Mouse (Mus musculus): ENCODE measurements around the gene Camk2n1.

Gene Camk2n1

DNA sequence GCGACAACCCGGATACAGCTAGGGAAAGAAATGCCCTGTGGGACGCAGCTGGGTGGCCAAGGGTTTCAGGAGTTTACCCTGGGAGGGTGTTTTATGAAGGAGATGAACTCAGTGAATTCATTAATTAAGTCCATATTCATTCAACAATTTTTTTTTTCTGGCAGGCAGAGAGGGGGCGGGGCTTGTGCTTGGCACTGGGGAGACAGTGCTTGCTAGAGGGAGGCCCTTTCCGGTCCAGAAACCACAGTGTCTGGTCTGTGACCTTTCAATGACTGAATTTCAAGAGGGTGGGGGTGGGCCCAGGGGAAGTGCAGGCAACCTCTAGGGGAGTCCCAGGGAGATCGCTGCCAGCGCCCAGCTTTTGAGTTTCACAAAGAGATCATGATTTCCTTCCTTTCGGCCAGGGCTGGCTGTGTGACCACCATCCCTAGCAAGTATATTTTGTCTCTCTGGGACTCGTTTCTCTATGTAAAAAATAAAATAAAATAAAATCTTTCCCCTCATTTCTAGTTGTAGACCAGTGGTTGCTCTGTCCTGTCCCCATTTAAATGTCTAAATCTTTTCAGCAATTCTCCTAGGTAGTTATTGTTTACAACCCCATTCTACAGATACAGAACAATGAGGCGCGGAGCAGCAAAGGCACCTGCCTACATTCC lies 9.8 kb downstream of the Camk2n1 start:
- DNase-seq (ENCODE audit: extremely low read depth, low read depth, low spot score), result no peak

DNA sequence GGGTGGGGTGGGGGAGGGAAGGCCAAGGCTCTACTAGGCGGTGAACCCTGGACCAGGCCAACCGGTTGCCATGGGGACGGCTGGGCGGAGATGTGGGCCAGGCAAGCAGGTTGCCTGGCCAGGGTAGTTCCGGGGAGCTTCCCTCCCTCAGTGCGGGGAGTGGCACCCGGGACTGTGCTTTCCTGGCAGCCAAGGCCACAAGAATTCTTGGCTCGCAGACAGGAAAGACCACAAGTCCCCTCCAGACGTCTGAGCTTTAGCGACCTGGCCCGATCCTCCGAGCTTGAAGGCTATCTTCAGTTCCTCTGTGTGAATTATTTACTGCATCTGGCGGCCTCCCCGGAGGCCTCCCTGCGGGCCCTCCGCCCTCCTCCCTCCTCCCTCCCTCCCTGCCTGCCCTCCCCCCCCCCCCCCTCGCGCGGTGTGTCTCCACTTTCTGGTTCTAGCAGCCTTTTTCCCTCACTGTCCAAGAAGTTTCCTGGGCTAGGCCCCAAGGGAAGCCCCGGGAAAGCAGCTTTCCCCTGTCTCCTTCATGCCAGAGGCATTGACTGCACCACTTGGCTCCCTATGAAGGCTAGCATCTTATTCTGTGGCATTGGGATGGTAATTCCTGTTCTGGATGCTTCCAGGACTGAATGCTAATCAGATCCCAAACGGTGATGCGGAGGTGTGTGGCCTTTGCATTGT lies 10.7 kb downstream of the Camk2n1 start:
- DNase-seq (ENCODE audit: extremely low read depth, low read depth, low spot score), result no peak

DNA sequence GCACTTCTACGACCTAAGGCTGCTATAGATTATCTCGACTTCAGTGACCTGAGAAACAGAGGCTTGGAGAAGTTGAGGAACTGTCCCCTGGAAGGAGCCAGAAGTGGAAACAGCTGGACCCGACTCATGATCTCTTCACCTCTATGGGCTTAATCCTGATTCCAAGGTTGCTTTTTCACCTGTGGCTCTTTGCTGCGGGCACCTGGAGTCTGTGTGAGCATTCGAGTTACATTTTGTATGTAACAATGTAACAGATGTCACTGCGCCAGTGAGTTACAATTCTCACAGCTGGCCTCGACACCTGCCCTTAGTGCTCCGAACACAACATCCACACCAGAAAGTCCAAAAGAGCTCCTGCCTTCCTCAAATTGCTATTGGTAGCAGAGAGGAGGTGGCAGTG lies 11.3 kb downstream of the Camk2n1 start:
- no peak for DNase-seq (ENCODE audit: extremely low read depth, low read depth, low spot score)

DNA sequence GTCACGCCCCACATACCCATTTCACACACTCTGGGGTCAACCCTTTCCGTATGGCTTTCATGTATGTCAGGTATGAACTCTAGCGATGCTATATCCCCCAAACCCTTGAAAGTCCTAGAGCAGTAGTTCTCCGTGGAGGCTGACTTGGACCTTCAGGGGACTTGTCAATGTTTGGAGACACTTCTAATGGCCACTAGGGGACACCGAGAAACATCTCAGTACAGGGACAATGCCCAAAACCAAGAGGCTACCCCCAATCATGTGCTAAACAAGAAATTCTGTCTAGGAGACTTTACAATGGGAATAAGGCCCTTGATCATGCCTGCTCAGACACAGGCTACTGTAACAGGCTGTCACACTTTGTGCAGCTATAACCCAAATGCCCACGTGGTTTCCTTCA lies 12.6 kb downstream of the Camk2n1 start:
- no peak for DNase-seq (ENCODE audit: extremely low read depth, low read depth, low spot score)

DNA sequence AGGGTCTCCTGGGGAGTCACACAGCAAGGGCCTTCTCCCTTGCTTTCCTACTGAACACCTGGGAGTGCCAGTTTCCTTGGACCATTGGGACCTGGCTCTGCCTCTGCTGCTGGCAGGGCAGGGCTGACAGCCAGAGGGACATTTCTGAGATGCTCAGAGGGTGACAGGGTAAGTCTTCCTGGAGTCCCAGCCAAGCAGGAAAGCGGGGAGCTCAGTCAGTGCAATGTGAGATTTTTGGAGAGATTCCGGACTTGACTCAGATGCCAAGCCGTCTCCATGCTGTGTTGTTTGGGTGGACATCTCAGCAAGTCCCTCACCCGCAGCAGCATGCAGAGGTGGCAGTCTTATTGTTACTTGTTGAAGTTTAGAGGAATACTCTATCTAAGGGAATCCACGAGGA lies 13.3 kb downstream of the Camk2n1 start:
- no peak for DNase-seq (ENCODE audit: extremely low read depth, low read depth, low spot score)

DNA sequence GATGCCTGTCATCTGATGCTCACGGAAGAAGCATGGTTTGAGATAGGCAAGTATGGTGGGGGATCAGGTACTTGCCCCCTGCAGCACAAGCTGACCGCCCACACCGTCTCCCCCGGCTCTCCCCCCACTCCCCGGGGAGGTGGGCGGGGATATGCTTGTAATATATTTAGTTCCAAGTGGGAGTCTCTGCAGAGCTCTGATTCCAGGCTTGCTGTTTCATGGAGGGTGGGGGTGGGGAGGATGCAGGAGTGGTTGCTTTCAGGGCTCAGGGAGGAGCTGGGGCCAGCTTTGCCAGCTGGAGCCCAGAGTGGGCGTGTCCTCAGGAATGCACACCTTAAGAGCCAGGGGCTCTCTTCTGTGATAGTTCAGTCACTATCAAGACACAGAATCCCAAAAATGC lies 15.0 kb downstream of the Camk2n1 start:
- no peak for DNase-seq (ENCODE audit: extremely low read depth, low read depth, low spot score)

DNA sequence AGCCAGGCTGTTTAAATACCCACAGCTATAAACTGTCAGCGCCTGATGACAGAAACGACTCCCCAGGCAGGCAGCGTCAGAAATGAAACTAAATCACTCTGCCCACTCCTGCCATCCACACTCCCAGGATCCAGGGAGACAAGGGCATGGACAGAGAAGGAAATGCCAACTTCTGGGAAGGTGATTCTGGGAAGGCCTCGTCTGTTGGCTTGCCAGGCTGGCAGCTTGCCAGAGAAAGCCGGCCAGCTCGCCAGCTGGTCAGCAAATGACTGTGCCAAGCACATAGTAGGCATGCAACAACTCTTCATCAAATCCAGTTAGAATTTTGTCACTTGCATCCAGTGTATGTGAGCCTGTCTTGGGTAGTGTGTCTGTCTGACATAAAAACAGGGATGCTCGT lies 17.1 kb downstream of the Camk2n1 start:
- DNase-seq (ENCODE audit: extremely low read depth, low read depth, low spot score), result no peak

DNA sequence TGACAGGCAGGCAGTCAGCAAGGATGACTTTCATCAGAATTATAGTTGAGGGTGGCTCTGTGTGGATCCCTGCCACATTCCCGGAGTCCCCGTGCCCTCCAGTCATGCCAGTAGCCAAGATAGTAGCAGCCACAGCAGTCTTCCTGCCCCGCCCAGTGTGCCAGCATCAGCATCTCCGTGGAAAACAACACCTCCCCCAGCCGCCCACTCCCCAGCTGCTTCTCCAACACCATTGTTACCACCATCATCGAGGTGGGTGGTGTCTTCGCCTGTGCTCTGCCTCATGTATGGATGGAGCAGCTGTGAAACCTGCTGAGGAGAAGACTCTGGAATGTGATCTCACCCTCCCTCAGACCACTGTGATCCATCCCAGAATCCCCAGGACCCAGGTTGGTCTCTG lies 25.5 kb downstream of the Camk2n1 start:
- no peak for DNase-seq (ENCODE audit: extremely low read depth, low read depth, low spot score)

DNA sequence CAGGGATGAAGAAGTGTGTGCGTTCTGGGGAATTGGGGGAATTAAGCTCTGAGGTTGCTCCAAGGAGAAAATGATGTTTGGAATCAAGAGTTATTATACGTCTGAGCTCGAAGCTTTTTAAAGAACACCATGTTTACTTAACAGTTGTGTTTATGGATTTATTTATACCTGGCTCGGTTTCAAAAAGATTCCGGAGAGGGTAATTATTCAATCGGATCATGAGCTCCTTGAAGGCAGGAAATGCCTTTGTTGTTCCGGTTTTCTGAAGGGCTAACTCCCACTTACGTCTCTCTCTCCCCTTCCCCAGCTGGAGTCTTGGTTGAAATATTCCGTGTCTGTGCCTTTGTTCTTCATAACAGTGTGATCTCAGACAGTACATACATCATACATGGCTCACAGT lies 26.8 kb downstream of the Camk2n1 start:
- DNase-seq (ENCODE audit: extremely low read depth, low read depth, low spot score), result no peak

DNA sequence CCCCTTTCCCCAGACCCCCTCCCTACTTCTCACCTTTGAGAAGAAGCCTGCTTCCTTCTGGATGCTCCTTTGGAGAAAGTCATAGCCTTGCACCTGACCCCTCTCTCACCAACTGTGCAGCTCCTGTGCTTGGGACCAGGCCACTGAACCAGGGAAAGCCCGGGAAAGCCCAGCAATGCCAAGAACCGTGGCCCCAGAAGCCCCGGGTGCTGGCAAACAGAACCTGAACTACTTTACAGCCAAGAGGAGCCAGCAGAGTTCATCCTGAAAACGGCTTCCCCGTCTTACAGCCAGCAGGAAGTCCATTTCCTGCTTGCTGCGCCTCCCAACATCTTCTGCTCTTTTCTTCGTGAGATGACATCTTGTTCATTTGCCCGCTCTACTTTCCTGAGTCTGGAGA lies 28.6 kb downstream of the Camk2n1 start:
- DNase-seq (ENCODE audit: extremely low read depth, low read depth, low spot score), result no peak

DNA sequence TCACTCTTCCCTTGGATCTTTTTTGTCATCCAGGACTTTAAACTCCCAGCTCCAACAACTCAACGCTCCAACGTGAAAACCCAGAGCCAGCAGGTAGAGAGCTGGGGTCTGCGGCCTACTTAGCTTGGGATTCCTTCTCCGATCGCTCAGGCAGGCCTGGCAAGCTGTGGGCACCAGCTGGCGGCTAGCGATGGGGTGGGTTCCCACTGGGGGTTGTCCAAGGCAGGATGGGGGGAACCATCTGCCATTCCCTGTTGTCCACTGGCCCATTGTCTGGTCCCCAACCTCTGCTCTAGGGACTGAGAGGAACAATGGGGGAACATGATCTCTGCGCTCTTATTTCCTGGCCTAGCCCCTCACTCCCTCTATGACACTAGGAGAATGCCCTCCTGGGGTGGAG lies 34.1 kb downstream of the Camk2n1 start:
- no peak for DNase-seq (ENCODE audit: extremely low read depth, low read depth, low spot score)

DNA sequence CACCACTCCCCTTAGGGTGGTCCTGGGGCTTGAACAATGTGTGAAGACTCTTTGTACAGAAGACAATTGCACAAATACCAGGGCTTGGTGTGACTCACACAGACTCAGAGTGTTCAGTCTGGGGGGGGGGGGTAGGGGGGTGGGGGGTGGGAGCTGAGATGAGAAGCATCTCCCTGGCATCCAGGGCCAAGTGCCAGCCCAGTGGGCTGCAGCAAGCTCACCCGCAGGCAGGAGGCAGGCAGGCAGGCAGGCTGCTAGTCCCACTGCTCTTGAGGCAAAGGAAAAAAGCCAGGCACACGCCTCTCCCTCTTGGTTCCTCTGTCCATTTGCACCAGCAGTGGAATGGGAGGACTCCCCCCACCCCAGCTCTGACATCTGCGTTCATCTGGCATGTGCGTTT lies 37.0 kb downstream of the Camk2n1 start:
- DNase-seq (ENCODE audit: extremely low read depth, low read depth, low spot score), result no peak

DNA sequence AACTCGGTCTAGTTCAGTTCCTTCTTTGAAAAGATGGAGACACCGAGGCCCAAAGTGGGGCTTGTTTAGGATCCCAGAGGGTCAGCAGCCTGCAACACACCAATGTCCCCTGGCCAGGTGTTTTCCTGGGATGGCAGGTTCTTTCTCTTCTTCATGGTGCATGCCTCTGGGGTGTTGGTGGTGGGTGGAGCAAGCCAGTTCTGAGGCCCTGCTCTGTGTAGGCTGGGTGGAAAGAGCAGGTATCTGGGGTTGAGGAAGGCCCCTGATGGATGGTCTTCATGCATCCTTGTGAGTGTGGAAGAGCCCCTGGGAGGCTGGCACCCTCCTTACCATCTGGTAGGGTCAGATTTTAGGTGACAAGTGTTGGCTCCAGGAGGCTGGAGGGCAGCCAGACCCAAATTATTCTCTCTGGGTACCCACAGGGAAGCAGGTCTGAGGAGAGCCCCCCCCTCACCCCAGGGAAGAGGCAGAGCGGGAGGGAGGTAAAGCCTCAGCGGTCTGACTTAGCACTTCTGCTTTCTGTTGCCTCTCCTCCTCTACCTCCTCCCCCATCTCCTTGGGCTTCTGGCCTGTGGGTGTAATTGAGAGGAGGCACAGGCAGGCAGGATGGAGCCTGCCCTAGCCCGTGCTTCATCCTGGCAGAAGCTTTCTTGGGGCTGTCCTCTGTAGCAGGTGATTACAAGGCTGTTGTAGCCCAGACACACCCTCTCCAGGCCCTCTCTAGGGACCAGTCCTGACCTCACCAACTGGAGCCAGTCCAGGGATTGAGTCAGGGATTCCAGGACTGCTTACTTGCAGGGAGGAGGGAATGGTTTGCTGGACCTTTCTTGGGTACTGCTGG lies 39.3 kb downstream of the Camk2n1 start:
- peak; percentile 2 for DNase-seq (ENCODE audit: extremely low read depth, low read depth, low spot score)

DNA sequence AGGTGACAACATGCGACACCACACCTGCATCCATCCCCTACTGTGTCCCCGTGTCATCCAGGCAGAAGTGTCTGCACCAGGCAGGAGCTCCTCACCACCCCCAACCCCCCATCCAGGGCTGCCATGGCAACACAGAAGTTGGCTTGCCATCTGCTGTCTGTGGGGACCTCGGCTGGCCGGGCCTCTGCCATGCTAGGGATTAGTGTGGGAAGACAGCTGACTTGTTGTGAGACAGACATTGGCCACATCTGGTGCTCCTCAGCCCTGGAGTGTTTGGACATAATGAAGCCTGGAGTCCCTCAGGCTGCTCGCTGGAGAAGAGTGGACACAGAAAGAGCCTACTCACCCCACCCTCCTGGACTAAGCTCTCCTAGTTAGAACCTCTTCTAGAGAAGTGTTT lies 40.8 kb downstream of the Camk2n1 start:
- DNase-seq (ENCODE audit: extremely low read depth, low read depth, low spot score), result no peak

DNA sequence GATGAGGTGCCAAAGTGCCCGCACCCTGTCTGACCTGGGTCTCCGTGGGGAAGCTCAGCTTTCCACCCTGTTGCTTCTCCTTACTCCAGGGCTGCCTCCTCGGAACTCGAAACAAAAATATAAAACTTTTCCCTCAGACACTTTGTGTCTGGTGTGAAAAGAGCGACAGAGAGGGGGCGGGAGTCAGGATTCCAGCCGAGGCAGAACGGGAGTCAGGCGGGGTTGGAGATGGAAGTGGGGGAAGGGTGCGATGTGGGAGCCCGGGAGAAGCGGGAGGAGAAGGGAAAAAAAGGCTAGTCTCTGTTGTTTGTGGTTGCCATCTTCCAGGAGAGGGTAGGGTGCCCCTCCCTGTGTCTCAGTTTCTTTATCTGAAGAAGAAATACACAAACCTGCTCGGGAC lies 41.7 kb downstream of the Camk2n1 start:
- no peak for DNase-seq (ENCODE audit: extremely low read depth, low read depth, low spot score)

DNA sequence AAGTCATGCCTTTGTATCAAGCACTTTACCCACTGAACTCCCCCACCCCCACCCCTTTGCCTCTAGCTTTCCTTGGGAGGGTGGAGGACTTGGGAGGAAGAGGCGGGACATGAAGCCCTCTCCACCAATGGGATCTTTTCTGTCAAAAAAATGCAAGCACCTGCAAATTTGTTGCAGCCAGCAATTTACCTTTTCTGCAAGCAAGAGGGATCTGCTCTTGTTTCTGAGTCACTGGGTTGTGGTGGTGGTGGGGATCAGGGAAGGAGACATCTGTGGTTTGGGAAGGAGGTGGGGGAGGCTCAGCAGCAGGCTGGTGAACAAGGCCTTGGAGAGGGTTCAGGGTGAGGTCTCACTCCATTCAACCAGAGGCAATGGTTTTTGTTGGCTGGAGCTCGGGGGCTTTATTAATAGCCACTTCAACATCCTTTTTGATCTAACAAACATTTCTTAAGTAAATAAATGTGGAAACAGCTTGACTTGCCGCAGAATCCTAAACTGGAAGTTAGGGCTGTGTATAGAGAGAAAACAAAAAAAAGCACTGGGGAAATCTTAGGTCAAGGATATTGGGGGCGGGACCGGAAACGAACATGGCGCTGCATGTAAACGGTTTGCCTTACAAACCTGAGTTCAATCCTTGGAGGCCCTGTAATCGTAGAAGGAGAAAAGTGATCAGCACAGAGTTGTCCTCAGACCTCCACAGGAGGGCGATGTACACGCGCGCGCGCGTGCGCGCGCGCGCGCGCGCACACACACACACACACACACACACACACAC lies 42.8 kb downstream of the Camk2n1 start:
- no peak for DNase-seq (ENCODE audit: extremely low read depth, low read depth, low spot score)

DNA sequence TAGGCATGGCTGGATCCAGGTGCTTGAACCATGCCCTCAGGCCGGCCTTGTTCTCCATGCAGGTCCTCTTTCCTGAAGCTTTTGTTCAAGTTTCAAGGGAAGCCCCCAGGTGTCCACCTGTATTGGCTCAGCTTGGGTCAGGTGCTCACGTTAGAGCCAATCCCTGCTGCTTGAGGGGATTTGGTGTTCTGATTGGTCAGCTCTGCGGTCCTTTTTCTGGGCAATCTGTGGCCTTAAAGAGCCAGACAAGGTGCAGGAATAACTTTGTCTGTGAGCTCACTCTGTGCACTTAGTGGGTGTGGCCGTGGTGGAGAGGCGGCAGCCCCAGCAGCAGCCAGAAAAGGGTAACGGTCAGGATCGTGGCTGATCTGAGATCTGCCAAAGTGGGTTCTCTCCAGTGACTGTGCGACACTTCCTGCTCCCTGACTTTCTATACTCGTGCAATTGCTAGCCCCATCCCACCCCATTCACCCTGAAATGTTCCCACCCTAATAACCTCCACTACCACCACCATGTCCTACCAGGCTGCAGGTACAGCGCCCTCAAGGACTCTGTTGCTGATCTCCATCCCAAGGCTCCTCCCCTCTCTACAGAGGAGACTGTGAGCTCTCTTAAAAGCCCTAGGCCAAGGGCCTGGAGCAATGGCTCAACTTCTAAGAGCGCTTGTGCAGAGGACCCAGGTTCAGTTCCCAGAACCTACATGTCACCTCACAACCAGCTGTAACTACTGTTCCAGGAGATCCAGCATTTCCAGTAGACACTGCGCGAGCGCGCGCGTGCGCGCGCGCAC lies 45.9 kb downstream of the Camk2n1 start:
- no peak for DNase-seq (ENCODE audit: extremely low read depth, low read depth, low spot score)

DNA sequence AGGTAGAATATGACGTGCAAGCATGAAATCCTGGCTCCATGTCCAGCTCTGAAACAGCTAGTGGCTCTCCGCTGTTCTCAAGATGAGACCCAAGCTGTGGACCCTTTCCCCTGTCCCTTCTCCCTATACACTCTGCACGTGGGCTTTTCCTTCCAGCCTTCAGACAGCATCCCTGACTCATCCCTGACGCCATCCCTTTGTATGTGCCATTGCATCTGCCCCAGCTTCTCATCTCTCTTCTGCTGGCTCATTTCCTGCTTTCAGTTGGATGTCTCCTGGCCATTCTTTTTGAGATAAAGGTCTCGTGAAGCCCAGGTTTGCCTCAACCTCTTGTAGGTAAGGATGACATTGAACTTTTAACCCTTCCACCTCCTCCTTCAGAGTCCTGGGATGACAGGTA lies 46.9 kb downstream of the Camk2n1 start:
- no peak for DNase-seq (ENCODE audit: extremely low read depth, low read depth, low spot score)

DNA sequence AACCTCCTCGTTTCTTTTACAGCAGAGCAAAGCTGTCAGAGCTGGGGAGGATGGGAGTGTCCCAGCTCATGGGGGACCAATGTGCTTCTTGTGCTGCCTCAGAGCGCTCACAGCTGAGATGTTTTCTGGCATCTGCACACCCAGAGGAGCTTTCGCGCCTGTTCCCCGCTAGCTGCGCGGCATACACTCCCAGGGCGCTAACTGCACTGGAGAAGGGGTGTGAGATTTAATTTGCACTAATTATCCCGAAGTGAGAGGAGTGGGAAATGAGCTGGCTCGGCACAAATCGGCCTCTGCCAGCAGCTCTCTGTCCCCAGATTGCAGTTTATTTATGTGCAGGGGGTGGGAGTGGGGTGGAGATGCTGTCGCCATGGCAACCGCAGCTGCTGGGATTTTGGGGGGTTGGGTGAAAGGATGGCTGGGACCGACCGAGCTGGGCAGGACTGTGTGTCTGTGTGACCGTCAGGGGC lies 50.6 kb downstream of the Camk2n1 start:
- DNase-seq (ENCODE audit: extremely low read depth, low read depth, low spot score), result no peak

DNA sequence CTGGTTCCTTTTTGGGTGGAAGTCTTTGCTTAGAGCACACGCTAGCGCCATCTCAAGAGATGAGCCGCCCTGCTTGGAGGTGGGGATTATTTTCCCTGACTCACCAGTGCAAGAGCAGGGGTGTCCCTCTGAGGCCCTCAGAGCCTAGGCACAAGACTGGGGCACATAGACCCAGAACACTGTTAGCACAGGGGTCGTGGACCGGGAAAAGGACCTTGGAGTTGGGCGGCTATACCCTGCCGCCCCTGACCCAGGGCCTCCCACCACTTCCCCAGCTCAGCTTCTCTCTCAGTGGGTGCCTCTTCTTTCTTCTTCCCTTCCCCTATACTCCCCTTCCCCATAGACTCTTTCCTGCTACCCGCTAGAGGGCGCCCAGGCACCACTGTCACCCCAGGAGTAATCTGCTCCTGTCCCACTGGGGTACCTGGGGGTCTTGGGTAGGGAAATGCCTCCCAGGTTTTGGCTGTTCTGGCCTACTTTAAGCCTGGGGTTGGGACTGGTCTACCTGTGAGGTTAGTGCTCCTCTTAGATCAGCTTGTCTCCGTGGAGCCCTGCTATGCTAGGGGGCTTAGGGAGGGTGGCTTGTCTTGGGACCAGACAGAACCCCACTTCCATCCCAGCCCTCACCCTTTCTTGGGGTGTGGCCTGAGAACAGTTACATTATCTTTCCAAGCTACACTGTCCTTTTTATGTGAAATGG lies 51.2 kb downstream of the Camk2n1 start:
- DNase-seq (ENCODE audit: extremely low read depth, low read depth, low spot score), result no peak
